Mouse (Mus musculus): Measurements from ENCODE around the gene Rbm38.
A peak's percentile ranks its signal among the peaks of the same experiment; 100 is the strongest.

Rbm38 gene

GRCm38 (mm10) chr2:173020430-173020829, at the start of gene Rbm38:
Gene Rbm38, plus strand, starts transcription at chr2:173020498.
- no peak for DNase-seq

- DNase-seq, result no peak
Measured at GRCm38 (mm10) chr2:172971865-172972264, 48.4 kb upstream of the Rbm38 start.

- DNase-seq, result no peak
Measured at GRCm38 (mm10) chr2:172973806-172974565, 46.3 kb upstream of the Rbm38 start.

GRCm38 (mm10) chr2:172974701-172975100, 45.6 kb upstream of the Rbm38 start:
- no peak for DNase-seq

GRCm38 (mm10) chr2:172975159-172975558, 45.1 kb upstream of the Rbm38 start:
- DNase-seq, result no peak

GRCm38 (mm10) chr2:172976661-172977238, 43.5 kb upstream of the Rbm38 start:
- DNase-seq, result no peak

- DNase-seq, result peak; percentile 46
Measured at GRCm38 (mm10) chr2:172977409-172978130, 42.7 kb upstream of the Rbm38 start, which contains the start of gene Spo11. Gene Spo11, plus strand, starts transcription at chr2:172977700.

GRCm38 (mm10) chr2:172978131-172978633, 42.1 kb upstream of the Rbm38 start:
- DNase-seq, result no peak

GRCm38 (mm10) chr2:172979666-172980345, 40.5 kb upstream of the Rbm38 start:
- no peak for DNase-seq

GRCm38 (mm10) chr2:172982776-172983561, 37.3 kb upstream of the Rbm38 start:
- DNase-seq, result no peak

GRCm38 (mm10) chr2:172990161-172990560, 30.1 kb upstream of the Rbm38 start:
- DNase-seq, result no peak

- DNase-seq, result peak; percentile 88
Measured at GRCm38 (mm10) chr2:172996207-172996606, 24.1 kb upstream of the Rbm38 start.

GRCm38 (mm10) chr2:172997748-172998147, 22.6 kb upstream of the Rbm38 start:
- DNase-seq, result no peak

GRCm38 (mm10) chr2:172998478-172998877, 21.8 kb upstream of the Rbm38 start:
- no peak for DNase-seq

- peak; percentile 99 for DNase-seq
Measured at GRCm38 (mm10) chr2:172999630-173000284, 20.5 kb upstream of the Rbm38 start, which contains the start of gene Rae1. Gene Rae1, plus strand, starts transcription at chr2:173000117.

- no peak for DNase-seq
Measured at GRCm38 (mm10) chr2:173000285-173000652, 20.0 kb upstream of the Rbm38 start.

GRCm38 (mm10) chr2:173000921-173001320, 19.4 kb upstream of the Rbm38 start:
- DNase-seq, result no peak

GRCm38 (mm10) chr2:173003737-173004136, 16.6 kb upstream of the Rbm38 start:
- no peak for DNase-seq

- DNase-seq, result no peak
Measured at GRCm38 (mm10) chr2:173010220-173010717, 10.0 kb upstream of the Rbm38 start.

- no peak for DNase-seq
Measured at GRCm38 (mm10) chr2:173011440-173011839, 8.9 kb upstream of the Rbm38 start.

- DNase-seq, result no peak
Measured at GRCm38 (mm10) chr2:173014741-173015287, 5.5 kb upstream of the Rbm38 start.

All from embryo, embryonic 11 days (tissue).